Mouse (Mus musculus): ENCODE data around the gene Stra6. TPM values are rescaled to one million over a fixed set of nuclear protein-coding genes. Genes with fewer than 3 reads are reported as not detected.

Stra6 gene
- polyA plus RNA-seq, 1 experiment from 2014 or later = 6.0 TPM

- WGBS = 4% methylated on average over 13 of the region's 13 CpGs
- Histone ChIP-seq H3K9me3 (ENCODE audit: control insufficient read depth, low read length) (no peaks in the 10 kb centered on the region), H3K4me1 (ENCODE audit: control insufficient read depth, insufficient read depth, low read length) (peaks cover 14% of the 10 kb centered on the region)
These were observed 65.4 kb downstream of the Stra6 start for GRCm38 (mm10) chr9:58128926-58129413.

DNA sequence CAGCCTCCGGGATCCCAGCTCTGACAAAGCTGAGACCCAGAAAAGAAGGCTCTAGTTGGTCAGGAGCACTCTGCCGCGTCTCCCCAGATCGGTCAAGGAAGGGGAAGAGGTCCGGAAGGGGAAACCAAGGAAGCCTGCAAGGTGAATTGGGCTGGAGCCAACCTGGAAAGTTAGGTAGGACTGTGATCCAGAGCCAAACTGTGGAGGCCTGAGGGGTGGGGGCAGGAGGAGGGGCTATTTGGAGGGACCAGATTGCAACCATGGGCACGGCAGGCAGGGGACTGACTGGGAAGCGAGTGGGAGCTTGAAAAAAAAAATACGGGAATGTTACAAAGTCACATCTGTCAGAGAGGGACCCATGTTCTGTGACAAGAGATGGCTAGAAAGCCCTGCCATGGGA is 65.9 kb downstream of the Stra6 start:
- 12% methylated on average over 8 of the region's 8 CpGs for WGBS
- H3K27ac ChIP-seq (ENCODE audit: low read depth, low read length) = no peak overlapping the region

More at GRCm38 (mm10) chr9:58128926-58129413, 65.4 kb downstream of the Stra6 start:
- Histone ChIP-seq H3K4me3 (ENCODE audit: low read depth, low read length) (no peak overlapping the region), H3K9ac (replicated peaks; ENCODE audit: low read depth, low read length) (no peak overlapping the region), H3K27ac (ENCODE audit: low read depth, low read length) (no peak overlapping the region), H3K36me3 (ENCODE audit: control insufficient read depth, insufficient read depth, low read length) (no peaks in the 10 kb centered on the region), H3K27me3 (ENCODE audit: control insufficient read depth, insufficient read depth, low read length) (peaks cover 11% of the 10 kb centered on the region; the same call in 1 of the 2 replicates), H3K4me2 (ENCODE audit: low read depth, low read length) (0 out of 2 replicates have a peak overlapping the region, but pooled peaks have one; percentile 2)
- ATAC-seq (ENCODE audit: low read depth) = peak; percentile 54; the same call in 1 of the 2 replicates

GRCm38 (mm10) chr9:58130909-58131308 is 67.3 kb downstream of the Stra6 start:
- Histone ChIP-seq H3K9ac (replicated peaks; ENCODE audit: low read depth, low read length) (no peak overlapping the region), H3K27ac (ENCODE audit: low read depth, low read length) (no peak overlapping the region), H3K4me1 (ENCODE audit: control insufficient read depth, insufficient read depth, low read length) (peaks cover 17% of the 10 kb centered on the region), H3K9me3 (ENCODE audit: control insufficient read depth, low read length) (no peaks in the 10 kb centered on the region), H3K36me3 (ENCODE audit: control insufficient read depth, insufficient read depth, low read length) (no peaks in the 10 kb centered on the region), H3K4me2 (ENCODE audit: low read depth, low read length) (no peak overlapping the region), H3K4me3 (ENCODE audit: low read depth, low read length) (no peak overlapping the region), H3K27me3 (ENCODE audit: control insufficient read depth, insufficient read depth, low read length) (peaks cover 11% of the 10 kb centered on the region; the same call in 1 of the 2 replicates)
- 47% methylated on average over 3 of the region's 3 CpGs for WGBS
- ATAC-seq (ENCODE audit: low read depth) = no peak

More for the DNA sequence above, 65.9 kb downstream of the Stra6 start:
- no peaks in the 10 kb centered on the region for H3K9me3 ChIP-seq (ENCODE audit: control insufficient read depth, low read length)
- H3K9ac ChIP-seq (replicated peaks; ENCODE audit: low read depth, low read length) = no peak overlapping the region
- no peak for ATAC-seq (ENCODE audit: low read depth)
- peaks cover 16% of the 10 kb centered on the region for H3K4me1 ChIP-seq (ENCODE audit: control insufficient read depth, insufficient read depth, low read length)
- H3K4me3 ChIP-seq (ENCODE audit: low read depth, low read length) = no peak overlapping the region
- no peaks in the 10 kb centered on the region for H3K36me3 ChIP-seq (ENCODE audit: control insufficient read depth, insufficient read depth, low read length)
- no peak overlapping the region for H3K4me2 ChIP-seq (ENCODE audit: low read depth, low read length)
- peaks cover 11% of the 10 kb centered on the region; the same call in 1 of the 2 replicates for H3K27me3 ChIP-seq (ENCODE audit: control insufficient read depth, insufficient read depth, low read length)

DNA sequence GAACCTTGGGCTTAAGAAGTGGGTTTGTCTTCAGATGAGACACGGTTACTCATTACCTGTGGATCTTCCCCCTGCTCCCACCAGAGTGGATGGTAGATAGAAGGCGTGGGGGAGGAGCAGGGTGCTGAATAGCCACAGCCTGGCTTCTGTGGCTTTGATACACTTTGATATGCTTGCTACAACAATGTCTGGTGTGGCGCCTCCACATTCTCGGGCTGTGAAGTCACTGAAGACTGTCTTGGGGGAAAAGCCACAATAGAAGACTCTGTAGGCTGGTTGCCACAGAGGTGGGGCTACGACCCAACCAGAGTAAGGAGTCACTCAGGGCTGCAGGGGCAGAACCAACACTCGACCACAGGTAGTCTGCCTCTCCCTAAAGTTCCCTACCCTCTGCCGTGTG is 68.1 kb downstream of the Stra6 start:
- Histone ChIP-seq H3K4me2 (ENCODE audit: low read depth, low read length) (no peak overlapping the region), H3K4me1 (ENCODE audit: control insufficient read depth, insufficient read depth, low read length) (peaks cover 17% of the 10 kb centered on the region), H3K36me3 (ENCODE audit: control insufficient read depth, insufficient read depth, low read length) (no peaks in the 10 kb centered on the region), H3K9me3 (ENCODE audit: control insufficient read depth, low read length) (no peaks in the 10 kb centered on the region), H3K27ac (ENCODE audit: low read depth, low read length) (no peak overlapping the region), H3K4me3 (ENCODE audit: low read depth, low read length) (no peak overlapping the region), H3K27me3 (ENCODE audit: control insufficient read depth, insufficient read depth, low read length) (peaks cover 11% of the 10 kb centered on the region; the same call in 1 of the 2 replicates), H3K9ac (replicated peaks; ENCODE audit: low read depth, low read length) (no peak overlapping the region)
- WGBS = 65% methylated on average over 7 of the region's 7 CpGs
- no peak for ATAC-seq (ENCODE audit: low read depth)

DNA sequence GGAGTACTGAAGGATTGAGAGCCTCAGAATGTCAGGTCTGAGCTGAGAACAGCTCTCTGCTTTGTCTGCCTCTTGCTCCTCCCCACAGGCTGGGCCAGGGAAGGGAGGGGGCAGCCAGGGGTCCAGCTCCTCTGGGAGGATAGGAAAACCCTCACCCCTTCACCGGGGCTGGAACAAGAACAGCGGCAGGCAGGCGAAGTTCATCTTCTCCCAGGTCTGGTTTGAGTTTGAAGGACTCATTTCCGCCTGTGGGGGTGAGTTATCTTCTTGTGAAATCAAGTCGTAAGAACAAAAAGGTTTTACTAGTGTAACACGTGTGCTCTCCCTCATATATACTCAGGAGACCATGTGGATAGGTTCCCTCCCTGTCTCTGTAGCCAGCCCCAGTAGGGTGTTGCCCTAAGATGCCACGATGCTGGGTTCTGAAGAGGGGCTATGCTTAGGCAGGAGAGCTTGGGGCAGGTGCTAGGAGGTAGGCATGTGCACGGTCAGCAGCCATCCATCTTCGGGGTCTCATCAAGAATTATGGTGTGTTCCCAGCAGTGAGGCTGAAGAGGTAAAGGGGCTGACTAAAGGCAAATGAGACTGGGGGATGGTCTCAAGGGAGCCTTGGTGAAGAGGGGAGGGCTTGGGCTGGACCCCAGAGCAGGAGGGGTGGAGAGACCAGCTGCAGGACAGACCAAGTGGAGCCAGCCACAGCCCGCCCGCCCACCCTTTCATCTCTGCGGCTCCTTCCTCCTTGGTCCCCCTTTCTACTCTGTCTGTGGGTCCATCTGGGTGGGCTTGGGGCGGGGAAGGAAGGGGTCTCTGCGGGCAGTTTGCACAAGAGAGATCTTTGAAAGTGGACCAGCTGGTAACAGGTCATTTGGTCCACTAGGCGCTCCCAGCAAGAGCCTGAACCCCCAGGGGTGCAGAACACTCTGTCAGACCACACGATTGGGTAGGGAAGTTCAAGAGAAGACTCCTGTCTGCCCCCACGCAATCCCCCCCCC is 70.6 kb downstream of the Stra6 start:
- Histone ChIP-seq H3K9ac (replicated peaks; ENCODE audit: low read depth, low read length) (0 out of 2 replicates have a peak overlapping the region, but pooled peaks have one; percentile 16), H3K36me3 (ENCODE audit: control insufficient read depth, insufficient read depth, low read length) (no peaks in the 10 kb centered on the region), H3K9me3 (ENCODE audit: control insufficient read depth, low read length) (no peaks in the 10 kb centered on the region), H3K4me1 (ENCODE audit: control insufficient read depth, insufficient read depth, low read length) (peaks cover 10% of the 10 kb centered on the region), H3K27me3 (ENCODE audit: control insufficient read depth, insufficient read depth, low read length) (peaks cover 11% of the 10 kb centered on the region; the same call in 1 of the 2 replicates), H3K27ac (ENCODE audit: low read depth, low read length) (peak overlapping the region; percentile 60; the same call in 1 of the 2 replicates), H3K4me3 (ENCODE audit: low read depth, low read length) (no peak overlapping the region), H3K4me2 (ENCODE audit: low read depth, low read length) (peak overlapping the region; percentile 24)
- 7% methylated on average over 17 of the region's 17 CpGs for WGBS
- peak; percentile 21 for ATAC-seq (ENCODE audit: low read depth)

DNA sequence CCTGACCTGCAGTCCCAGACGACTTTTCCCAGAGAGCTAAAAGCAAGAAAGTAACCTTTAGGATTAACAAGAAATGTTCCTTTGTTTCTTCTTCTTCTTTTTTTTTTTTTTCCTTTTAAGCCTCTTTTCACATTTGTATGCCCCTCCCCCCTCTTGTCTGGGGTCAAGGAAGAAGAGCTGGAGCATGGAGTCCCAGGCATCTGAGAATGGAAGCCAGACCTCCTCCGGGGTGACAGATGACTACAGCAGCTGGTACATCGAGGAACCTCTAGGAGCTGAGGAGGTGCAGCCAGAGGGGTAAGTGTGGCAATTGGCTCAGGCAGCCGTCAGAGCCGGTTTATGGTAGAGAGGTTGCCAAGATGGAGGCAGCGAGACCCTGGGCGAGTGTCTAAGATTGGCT is 71.3 kb downstream of the Stra6 start:
- peak overlapping the region; percentile 23; the same call in 1 of the 2 replicates for H3K4me2 ChIP-seq (ENCODE audit: low read depth, low read length)
- H3K4me3 ChIP-seq (ENCODE audit: low read depth, low read length) = no peak overlapping the region
- 0 out of 2 replicates have a peak overlapping the region, but pooled peaks have one; percentile 11 for H3K9ac ChIP-seq (replicated peaks; ENCODE audit: low read depth, low read length)
- ATAC-seq (ENCODE audit: low read depth) = no peak
- WGBS = 20% methylated on average over 7 of the region's 7 CpGs
- H3K36me3 ChIP-seq (ENCODE audit: control insufficient read depth, insufficient read depth, low read length) = no peaks in the 10 kb centered on the region
- peaks cover 7% of the 10 kb centered on the region; the same call in 1 of the 2 replicates for H3K27me3 ChIP-seq (ENCODE audit: control insufficient read depth, insufficient read depth, low read length)
- H3K9me3 ChIP-seq (ENCODE audit: control insufficient read depth, low read length) = no peaks in the 10 kb centered on the region
- H3K27ac ChIP-seq (ENCODE audit: low read depth, low read length) = no peak overlapping the region
- H3K4me1 ChIP-seq (ENCODE audit: control insufficient read depth, insufficient read depth, low read length) = peaks cover 8% of the 10 kb centered on the region; the same call in 1 of the 2 replicates

DNA sequence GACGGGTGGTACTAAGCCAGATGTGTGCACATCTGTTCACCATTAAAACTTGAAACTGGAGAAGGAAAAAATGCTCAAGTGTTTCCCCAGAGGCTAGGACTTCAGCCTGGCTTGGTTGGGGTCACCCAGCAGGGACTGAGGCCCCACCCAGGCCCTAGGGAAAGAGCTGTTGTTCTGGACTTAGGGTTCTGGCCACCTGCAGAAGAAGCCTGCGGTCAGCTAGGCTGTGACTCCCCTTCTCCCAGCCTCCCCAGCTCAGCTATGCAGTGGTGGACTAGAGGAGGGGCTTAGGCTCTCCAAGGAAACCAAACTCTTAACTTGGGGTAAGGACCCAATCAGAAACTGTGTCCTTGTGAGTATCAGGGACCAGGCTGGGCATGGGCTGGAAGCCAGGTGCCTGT is 72.3 kb downstream of the Stra6 start:
- Histone ChIP-seq H3K4me2 (ENCODE audit: low read depth, low read length) (peak overlapping the region; percentile 23; the same call in 1 of the 2 replicates), H3K27me3 (ENCODE audit: control insufficient read depth, insufficient read depth, low read length) (0 out of 2 replicates have a peak, but pooled peaks cover 5% of the 10 kb centered on the region), H3K9me3 (ENCODE audit: control insufficient read depth, low read length) (no peaks in the 10 kb centered on the region), H3K36me3 (ENCODE audit: control insufficient read depth, insufficient read depth, low read length) (no peaks in the 10 kb centered on the region), H3K4me3 (ENCODE audit: low read depth, low read length) (no peak overlapping the region), H3K27ac (ENCODE audit: low read depth, low read length) (no peak overlapping the region), H3K4me1 (ENCODE audit: control insufficient read depth, insufficient read depth, low read length) (peaks cover 8% of the 10 kb centered on the region; the same call in 1 of the 2 replicates), H3K9ac (replicated peaks; ENCODE audit: low read depth, low read length) (no peak overlapping the region)
- WGBS = 41% methylated on average over 2 of the region's 2 CpGs
- ATAC-seq (ENCODE audit: low read depth) = no peak

DNA sequence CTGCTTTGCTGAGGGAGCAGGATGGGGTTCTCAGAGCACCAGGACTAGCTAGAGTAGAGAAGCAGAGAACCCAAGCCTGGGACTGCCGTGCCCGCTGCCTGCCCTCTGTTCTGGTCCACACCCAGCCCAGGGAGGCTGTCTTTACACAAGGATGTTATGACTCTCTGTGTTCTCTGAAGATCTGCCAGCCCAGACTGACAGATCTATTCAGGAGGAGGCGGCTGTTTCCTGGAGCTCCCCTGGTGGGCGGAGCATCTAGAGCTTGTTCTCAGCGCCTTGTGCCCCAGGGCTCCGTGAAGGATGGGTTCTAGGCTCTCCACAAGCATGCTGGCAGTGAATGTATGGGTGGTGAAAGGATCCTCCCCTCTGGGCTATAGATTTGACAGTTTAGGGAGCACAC is 76.4 kb downstream of the Stra6 start:
- H3K27ac ChIP-seq (ENCODE audit: low read depth, low read length) = 0 out of 2 replicates have a peak overlapping the region, but pooled peaks have one; percentile 5
- H3K4me3 ChIP-seq (ENCODE audit: low read depth, low read length) = no peak overlapping the region
- no peak for ATAC-seq (ENCODE audit: low read depth)
- H3K9me3 ChIP-seq (ENCODE audit: control insufficient read depth, low read length) = no peaks in the 10 kb centered on the region
- no peak overlapping the region for H3K9ac ChIP-seq (replicated peaks; ENCODE audit: low read depth, low read length)
- H3K4me1 ChIP-seq (ENCODE audit: control insufficient read depth, insufficient read depth, low read length) = no peaks in the 10 kb centered on the region
- WGBS = 32% methylated on average over 4 of the region's 6 CpGs
- no peak overlapping the region for H3K4me2 ChIP-seq (ENCODE audit: low read depth, low read length)
- H3K27me3 ChIP-seq (ENCODE audit: control insufficient read depth, insufficient read depth, low read length) = no peaks in the 10 kb centered on the region
- no peaks in the 10 kb centered on the region for H3K36me3 ChIP-seq (ENCODE audit: control insufficient read depth, insufficient read depth, low read length)
